Mouse (Mus musculus) testis, adult 2 months (tissue): ENCODE results near the gene Nlrp4f. TPM values are rescaled to one million over a fixed set of nuclear protein-coding genes. Genes with fewer than 3 reads are reported as not detected.

ENCODE experiments used
- H3K27ac ChIP-seq: fragments of 200-500 bp; 2 replicates; pipeline ENCODE4 v1.5.1; 2012; ENCODE audit warnings: low read depth, low read length; ENCODE audit not compliant: control insufficient read depth, insufficient read depth
- H3K27me3 ChIP-seq: fragments of 200-500 bp; 2 replicates; pipeline ENCODE4 v1.6.1; 2012; ENCODE audit warnings: mild to moderate bottlenecking, low read length, moderate library complexity; ENCODE audit not compliant: control insufficient read depth, insufficient read depth
- H3K36me3 ChIP-seq: fragments of 200-500 bp; 2 replicates; pipeline ENCODE4 v1.6.1; 2012; ENCODE audit warnings: mild to moderate bottlenecking, low read length; ENCODE audit not compliant: control insufficient read depth, insufficient read depth
- H3K4me1 ChIP-seq: fragments of 200-500 bp; 2 replicates; pipeline ENCODE4 v1.6.1; 2012; ENCODE audit warnings: low read length; ENCODE audit not compliant: control insufficient read depth, insufficient read depth
- H3K4me3 ChIP-seq: fragments of 200-500 bp; 2 replicates; pipeline ENCODE4 v1.5.1; 2012; ENCODE audit warnings: low read depth, mild to moderate bottlenecking, low read length, moderate library complexity, mixed read lengths; ENCODE audit not compliant: control insufficient read depth
- CTCF ChIP-seq: fragments of 200-500 bp; IDR thresholded peaks from 2 replicates; pipeline ENCODE4 v1.5.1; 2012; ENCODE audit warnings: low read depth, mild to moderate bottlenecking, inconsistent platforms, low read length, moderate library complexity; ENCODE audit not compliant: control insufficient read depth, insufficient read depth, insufficient replicate concordance
- POLR2A ChIP-seq: fragments of 200-500 bp; IDR thresholded peaks from 2 replicates; pipeline ENCODE4 v1.6.1; 2012; ENCODE audit warnings: low read depth, mild to moderate bottlenecking, inconsistent platforms, low read length, moderate library complexity; ENCODE audit not compliant: control insufficient read depth
- polyA plus RNA-seq: library from polyadenylated mRNA; depleted of rRNA; stranded (reverse); fragments of >200 nt; gene quantifications from 2 replicates; pipeline ENCODE4 v1.2.3, GENCODE M21; 2012; rRNA removed

The Nlrp4f gene
- polyA plus RNA-seq, 1 experiment, result 0.58 TPM

DNA sequence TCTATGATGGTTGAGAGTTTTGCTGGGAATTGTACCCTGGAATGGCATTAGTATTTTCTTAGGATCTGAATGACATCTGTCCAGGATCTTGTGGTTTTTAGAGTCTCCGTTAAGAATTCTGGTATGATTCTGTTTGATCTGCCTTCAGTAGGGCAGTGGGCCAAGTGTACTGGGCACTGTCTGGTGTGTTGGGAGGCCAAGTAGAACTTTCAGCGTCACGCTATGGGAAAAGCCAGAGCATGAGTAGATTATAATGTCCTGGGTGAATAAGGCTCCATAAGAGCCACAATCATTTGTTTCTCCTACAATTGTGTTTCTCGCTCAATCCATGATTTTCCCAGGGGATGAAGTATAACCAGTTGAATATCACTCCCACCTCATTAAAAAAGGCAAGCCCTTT is 68.0 kb downstream of the Nlrp4f start, which contains the start of gene Olfr465-ps1:
Gene Olfr465-ps1, plus strand, starts transcription at position 301 of the 400 bp plus-strand sequence.
- Histone ChIP-seq H3K4me3 (no peak within 1 kb of the TSS), H3K27me3 (no peaks in the 10 kb centered on the region), H3K4me1 (no peaks in the 10 kb centered on the region), H3K27ac (no peak within 1 kb of the TSS), H3K36me3 (no peaks in the 10 kb centered on the region)
- no peak for TF ChIP-seq POLR2A
- no peak for TF ChIP-seq CTCF

Other genes with a start within 250 kb of the Nlrp4f start
- gene Spata31d1c, start 172.9 kb downstream of the Nlrp4f start, polyA plus RNA-seq, result 35.8 and 48.9 TPM in 2 replicates
- gene Prss47, start 153.2 kb downstream of the Nlrp4f start, polyA plus RNA-seq, result 35.5 and 39.7 TPM in 2 replicates
- 2.9 and 3.7 TPM in 2 replicates for gene Mfsd14b, start 93.0 kb downstream of the Nlrp4f start, polyA plus RNA-seq
- not detected in 2 replicates for gene Olfr465-ps1, start 67.9 kb downstream of the Nlrp4f start, polyA plus RNA-seq
- not detected in 2 replicates for gene Olfr466, start 55.7 kb downstream of the Nlrp4f start, polyA plus RNA-seq
- gene Gm10775, start 53.6 kb upstream of the Nlrp4f start, polyA plus RNA-seq, result 1.8 and 1.9 TPM in 2 replicates
- gene Zfp369, start 72.8 kb upstream of the Nlrp4f start, polyA plus RNA-seq, result 4.2 and 5.4 TPM in 2 replicates